Mouse (Mus musculus) intestine, embryonic 16.5 days (tissue): ENCODE measurements around the gene Crebzf. TPM values are rescaled to one million over a fixed set of nuclear protein-coding genes. Genes with fewer than 3 reads are reported as not detected.

Experiments used
- ATAC-seq: fragments of 200-750 bp; cut with Nextera tagmentation; 2 replicates; pipeline ENCODE4 v1.8.0; 2017; ENCODE audit warnings: moderate TSS enrichment, moderate library complexity
- H3K27ac ChIP-seq: fragments of 300-500 bp; sonication (generic); 2 replicates; pipeline ENCODE4 v1.5.1; 2014; ENCODE audit warnings: mild to moderate bottlenecking, low read length
- H3K27me3 ChIP-seq: fragments of 300-500 bp; sonication (generic); replicated peaks from 2 replicates; pipeline ENCODE4 v1.6.1; 2014; ENCODE audit warnings: low read length, control low read depth, mixed read lengths; ENCODE audit not compliant: control insufficient read depth, insufficient read depth
- H3K36me3 ChIP-seq: fragments of 300-500 bp; sonication (generic); 2 replicates; pipeline ENCODE4 v1.6.1; 2014; ENCODE audit warnings: low read length, control low read depth; ENCODE audit not compliant: control insufficient read depth, insufficient read depth
- H3K4me1 ChIP-seq: fragments of 300-500 bp; sonication (generic); 2 replicates; pipeline ENCODE4 v1.6.1; 2014; ENCODE audit warnings: low read length, control low read depth, mixed read lengths; ENCODE audit not compliant: control insufficient read depth, insufficient read depth
- H3K4me2 ChIP-seq: fragments of 300-500 bp; sonication (generic); 2 replicates; pipeline ENCODE4 v1.6.1; 2014; ENCODE audit warnings: low read depth, low read length, control low read depth
- H3K4me3 ChIP-seq: fragments of 300-500 bp; sonication (generic); 2 replicates; pipeline ENCODE4 v1.5.1; 2014; ENCODE audit warnings: mild to moderate bottlenecking, low read length
- H3K9ac ChIP-seq: fragments of 300-500 bp; sonication (generic); 2 replicates; pipeline ENCODE4 v1.6.1; 2014; ENCODE audit warnings: low read depth, low read length
- H3K9me3 ChIP-seq: fragments of 300-500 bp; sonication (generic); 2 replicates; pipeline ENCODE4 v1.6.1; 2016; ENCODE audit warnings: low read length, control low read depth; ENCODE audit not compliant: control insufficient read depth
- WGBS: fragments of 180-500 bp; shearing (Covaris S2); extraction: QIAGEN DNeasy Blood & Tissue Kit; methylation state at CpG from one replicate; pipeline ENCODE4 v1.1.7; 2014; 5-methylcytosine and 5-hydroxymethylcytosine counted together
- polyA plus RNA-seq: library from polyadenylated mRNA; unstranded; fragments of >200 nt; fragmentation: Nextera tagmentation; extraction: Ambion mirVana; gene quantifications from 2 replicates; pipeline ENCODE4 v1.2.1, GENCODE M21; 2015

The Crebzf gene
- polyA plus RNA-seq, 1 experiment from 2014 or later = 11.5 TPM

DNA sequence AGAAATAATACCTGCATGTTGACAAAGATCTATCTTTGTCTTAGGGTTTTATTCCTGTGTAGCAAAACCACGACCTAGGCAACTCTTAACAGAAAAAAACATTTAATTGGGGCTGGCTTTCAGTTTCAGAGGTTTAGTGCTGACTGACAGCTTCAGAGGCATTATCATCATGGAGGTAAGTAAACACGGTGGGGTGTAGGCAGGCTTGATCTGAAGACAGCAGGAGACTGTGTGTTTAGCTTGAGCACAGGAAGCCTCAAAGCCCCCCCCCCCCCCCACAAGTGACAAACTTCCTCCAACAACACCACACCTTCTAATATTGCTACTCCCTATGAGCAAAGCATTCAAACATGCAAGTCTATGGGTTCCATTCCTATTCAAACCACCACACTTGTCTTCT lies 31.0 kb downstream of the Crebzf start:
- Histone ChIP-seq H3K36me3 (0 out of 2 replicates have a peak, but pooled peaks cover 3% of the 10 kb centered on the region), H3K4me2 (no peak overlapping the region), H3K9me3 (no peaks in the 10 kb centered on the region), H3K4me1 (peaks cover 5% of the 10 kb centered on the region), H3K27me3 (peaks cover 2% of the 10 kb centered on the region; the same call in 1 of the 2 replicates), H3K4me3 (no peak overlapping the region), H3K27ac (no peak overlapping the region), H3K9ac (no peak overlapping the region)
- no peak for ATAC-seq
- 62% methylated on average over 2 of the region's 2 CpGs for WGBS

DNA sequence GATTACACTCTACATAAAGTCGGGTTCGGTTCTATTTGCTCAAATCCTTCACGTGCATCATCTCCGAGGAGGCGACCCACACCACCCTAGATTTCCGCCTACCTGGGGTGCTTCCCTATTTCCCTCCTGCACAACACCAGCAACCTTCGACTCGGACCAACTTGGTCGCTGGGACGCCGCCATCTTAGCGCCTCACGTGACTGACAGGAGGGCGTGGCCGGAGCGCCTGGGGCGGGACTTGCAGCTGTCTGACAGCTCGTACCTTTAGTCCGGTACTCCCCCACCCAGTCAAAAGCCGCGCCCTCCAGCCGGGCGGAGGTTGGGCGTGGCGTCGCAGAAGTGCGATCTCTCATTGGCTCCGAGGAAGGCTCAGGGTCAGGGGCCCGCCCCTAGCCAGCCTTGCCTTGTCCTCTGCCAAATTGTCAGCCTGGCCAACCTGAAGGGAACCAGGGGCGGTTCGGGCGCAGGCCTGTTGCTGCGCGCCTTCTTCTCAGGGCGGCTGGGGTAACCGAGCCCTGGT lies 33.3 kb downstream of the Crebzf start, which contains the start of gene Tmem126b:
TSS of gene Tmem126b (minus strand) at position 209 of the 520 bp plus-strand sequence.
- peak within 1 kb of the TSS; percentile 72 for H3K4me3 ChIP-seq
- H3K27ac ChIP-seq = peak within 1 kb of the TSS; percentile 64
- WGBS = under 1% methylated on average over 36 of the region's 36 CpGs
- H3K36me3 ChIP-seq = 0 out of 2 replicates have a peak, but pooled peaks cover 3% of the 10 kb centered on the region
- peak within 1 kb of the TSS; percentile 97 for H3K4me2 ChIP-seq
- H3K4me1 ChIP-seq = peaks cover 5% of the 10 kb centered on the region
- peak within 1 kb of the TSS; percentile 73 for H3K9ac ChIP-seq
- ATAC-seq = peak; percentile 100
- peaks cover 2% of the 10 kb centered on the region; the same call in 1 of the 2 replicates for H3K27me3 ChIP-seq
- H3K9me3 ChIP-seq = no peaks in the 10 kb centered on the region

- Histone ChIP-seq H3K36me3 (no peaks in the 10 kb centered on the region), H3K9me3 (no peaks in the 10 kb centered on the region), H3K9ac (peak within 1 kb of the TSS; percentile 73), H3K4me2 (peak within 1 kb of the TSS; percentile 97), H3K4me1 (peaks cover 5% of the 10 kb centered on the region), H3K4me3 (peak within 1 kb of the TSS; percentile 72), H3K27ac (peak within 1 kb of the TSS; percentile 64), H3K27me3 (peaks cover 2% of the 10 kb centered on the region; the same call in 1 of the 2 replicates)
- ATAC-seq = peak; percentile 84
- under 1% methylated on average over 32 of the region's 32 CpGs for WGBS
These were observed 34.0 kb downstream of the Crebzf start, which contains the start of gene Dlg2 for GRCm38 (mm10) chr7:90476313-90477245. Gene Dlg2 (plus strand): TSS chr7:90476672.

DNA sequence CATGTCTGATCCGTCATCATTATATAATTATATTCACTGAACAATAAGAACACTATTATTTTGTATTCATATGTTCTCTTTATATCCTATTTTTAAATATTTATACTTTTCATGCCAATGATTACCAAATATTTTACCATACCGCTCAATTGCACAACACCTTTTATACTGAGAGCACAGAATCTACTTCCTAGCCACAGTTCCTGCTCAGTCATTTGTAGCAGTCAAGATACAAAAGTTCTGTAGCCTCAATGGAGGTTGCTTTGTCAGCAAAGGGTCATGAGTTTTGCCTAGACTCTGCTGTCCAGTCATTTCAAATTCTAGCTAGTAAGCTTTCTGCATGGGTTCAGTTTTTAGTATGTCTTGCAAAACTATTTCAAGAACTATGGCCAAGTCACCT lies 40.1 kb downstream of the Crebzf start:
- no peak for ATAC-seq
- Histone ChIP-seq H3K9me3 (no peaks in the 10 kb centered on the region), H3K4me2 (no peak overlapping the region), H3K4me3 (no peak overlapping the region), H3K4me1 (no peaks in the 10 kb centered on the region), H3K36me3 (no peaks in the 10 kb centered on the region), H3K27ac (no peak overlapping the region), H3K9ac (no peak overlapping the region), H3K27me3 (0 out of 2 replicates have a peak, but pooled peaks cover under 1% of the 10 kb centered on the region)
- WGBS = 89% methylated on average over 2 of the region's 2 CpGs

Other genes with a start within 250 kb of the Crebzf start
- gene Ccdc83, start 177.0 kb upstream of the Crebzf start, polyA plus RNA-seq = not detected in 2 replicates
- gene Sytl2, start 140.5 kb upstream of the Crebzf start, polyA plus RNA-seq = 8.9 and 9.4 TPM in 2 replicates
- 0.54 and 1.1 TPM in 2 replicates for gene Ccdc89, start 16.2 kb upstream of the Crebzf start, polyA plus RNA-seq
- gene Tmem126a, start 14.5 kb downstream of the Crebzf start, polyA plus RNA-seq = 143 and 147 TPM in 2 replicates
- 36.9 and 37.9 TPM in 2 replicates for gene Tmem126b, start 33.3 kb downstream of the Crebzf start, polyA plus RNA-seq
- gene Dlg2, start 33.9 kb downstream of the Crebzf start, polyA plus RNA-seq = 3.8 and 3.9 TPM in 2 replicates